Mouse (Mus musculus) adrenal gland, adult 8-10 months (tissue): ENCODE measurements around the gene Fam47e. TPM values are rescaled to one million over a fixed set of nuclear protein-coding genes. Genes with fewer than 3 reads are reported as not detected.

Source experiments
- DNase-seq: peaks from one replicate; pipeline ENCODE4 v3.0.0; 2022
- total RNA-seq, 4 experiments: library from RNA; stranded (reverse); gene quantifications; 2 replicates each; pipeline ENCODE4 v1.2.4; 2022

The Fam47e gene
- total RNA-seq, 4 experiments from 2014 or later = not detected

GRCm38 (mm10) chr5:92604452-92605247, 49.8 kb downstream of the Fam47e start:
- DNase-seq = peak; percentile 11

GRCm38 (mm10) chr5:92607492-92608229, 52.8 kb downstream of the Fam47e start:
- no peak for DNase-seq

- no peak for DNase-seq
These were observed 57.9 kb downstream of the Fam47e start for GRCm38 (mm10) chr5:92612756-92613155.

- no peak for DNase-seq
These were observed 67.0 kb downstream of the Fam47e start for GRCm38 (mm10) chr5:92621883-92622282.

GRCm38 (mm10) chr5:92627896-92628295, 73.0 kb downstream of the Fam47e start:
- DNase-seq = no peak

GRCm38 (mm10) chr5:92633526-92633925, 78.7 kb downstream of the Fam47e start:
- no peak for DNase-seq

GRCm38 (mm10) chr5:92634916-92635315, 80.0 kb downstream of the Fam47e start:
- DNase-seq = no peak

GRCm38 (mm10) chr5:92635891-92636290, 81.0 kb downstream of the Fam47e start:
- no peak for DNase-seq

- no peak for DNase-seq
These were observed 86.0 kb downstream of the Fam47e start for GRCm38 (mm10) chr5:92640861-92641260.

Other genes starting within 250 kb of the Fam47e start
- gene Sdad1, start 244.6 kb upstream of the Fam47e start, total RNA-seq = 10 to 100 TPM; 28.0 to 45.8 (median 35.1) TPM
- 1 to 10 TPM in 2 of 4 experiments, under 1 TPM in 2; 0.65 to 6.8 (median 1.1) TPM for gene Cxcl9, start 227.0 kb upstream of the Fam47e start, total RNA-seq
- gene Art3, start 223.2 kb upstream of the Fam47e start, total RNA-seq = 10 to 100 TPM; 38.9 to 87.1 (median 64.7) TPM
- gene Cxcl10, start 206.2 kb upstream of the Fam47e start, total RNA-seq = 1 to 10 TPM in 2 of 4 experiments, under 1 TPM in 2; 0.35 to 2.1 (median 1.1) TPM
- gene Nup54, start 119.8 kb upstream of the Fam47e start, total RNA-seq = 10 to 100 TPM; 23.5 to 36.6 (median 26.6) TPM
- gene Scarb2, start 48.2 kb upstream of the Fam47e start, total RNA-seq = 10 to 100 TPM; 66.0 to 88.0 (median 76.6) TPM
- 1 to 10 TPM; 4.8 to 6.1 (median 5.5) TPM for gene Stbd1, start 48.0 kb downstream of the Fam47e start, total RNA-seq
- under 1 TPM; 0.26 to 0.71 (median 0.55) TPM for gene Ccdc158, start 120.2 kb downstream of the Fam47e start, total RNA-seq
- 10 to 100 TPM in 3 of 4 experiments, 1 to 10 TPM in 1; 9.0 to 12.4 (median 10.8) TPM for gene Shroom3, start 128.4 kb downstream of the Fam47e start, total RNA-seq